Mouse (Mus musculus): ENCODE measurements around the gene Ttc17. TPM values are rescaled to one million over a fixed set of nuclear protein-coding genes. Genes with fewer than 3 reads are reported as not detected.
A peak's percentile ranks its signal among the peaks of the same experiment; 100 is the strongest.

Ttc17 gene
- 100 to 1,000 TPM in 7 of 26 experiments, 10 to 100 TPM in 19; 57.7 to 134 (median 81.6) TPM for total RNA-seq (2018; cell fraction: chromatin; rRNA removed)
- 10 to 100 TPM; 22.0 to 41.1 (median 31.6) TPM for total RNA-seq (2018; cell fraction: cytosol; rRNA removed)
- total RNA-seq (2018; cell fraction: nucleus; rRNA removed): 100 to 1,000 TPM in 1 of 26 experiments, 10 to 100 TPM in 25; 52.4 to 103 (median 68.0) TPM
- 28.1 to 88.1 TPM (median 30.3 TPM) in 3 replicates for polyA plus RNA-seq (2018)

- Histone ChIP-seq H3K4me3 (ENCODE audit: inconsistent target) (peak within 1 kb of the TSS; percentile 80), H3K27ac (peak within 1 kb of the TSS; percentile 72), H3K79me2 (ENCODE audit: inconsistent target) (peaks cover 72% of the 10 kb centered on the region), H3K36me3 (ENCODE audit: inconsistent target) (peaks cover 8% of the 10 kb centered on the region; the same call in 1 of the 2 replicates)
- 1% methylated on average over 67 of the region's 77 CpGs for WGBS (ENCODE audit: missing documents)
These were observed at the start of gene Ttc17 for GRCm38 (mm10) chr2:94406083-94406957. Gene Ttc17, minus strand, starts transcription at chr2:94406689.

DNA sequence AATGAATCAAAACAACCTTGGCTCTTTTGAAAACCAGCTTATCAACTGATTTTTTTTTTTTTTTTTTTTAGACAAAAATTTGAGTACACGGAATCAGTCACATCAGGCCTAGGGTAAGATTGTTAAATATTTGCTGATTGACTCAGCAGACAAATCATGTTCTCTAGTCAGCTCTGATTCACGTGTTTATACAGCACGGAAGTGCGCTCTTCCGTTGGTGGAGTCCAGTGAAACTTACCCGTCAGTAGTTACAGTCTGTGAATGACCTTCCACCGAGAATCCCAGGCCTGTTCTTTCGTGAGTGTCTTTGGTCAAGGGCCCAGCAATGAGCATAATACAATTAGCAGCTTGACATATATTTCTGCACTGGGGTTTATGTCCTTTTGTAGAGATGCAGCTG, 43.2 kb upstream of the Ttc17 start:
- Histone ChIP-seq H3K36me3 (ENCODE audit: inconsistent target) (no peaks in the 10 kb centered on the region), H3K79me2 (ENCODE audit: inconsistent target) (no peaks in the 10 kb centered on the region), H3K27ac (no peak overlapping the region), H3K4me3 (ENCODE audit: inconsistent target) (no peak overlapping the region)
- 89% methylated on average over 8 of the region's 8 CpGs for WGBS (ENCODE audit: missing documents)

- H3K79me2 ChIP-seq (ENCODE audit: inconsistent target): peaks cover 56% of the 10 kb centered on the region
- H3K36me3 ChIP-seq (ENCODE audit: inconsistent target): no peaks in the 10 kb centered on the region
- 1% methylated on average over 10 of the region's 10 CpGs for WGBS (ENCODE audit: missing documents)
- H3K4me3 ChIP-seq (ENCODE audit: inconsistent target): peak overlapping the region; percentile 83
- peak overlapping the region; percentile 55 for H3K27ac ChIP-seq
These were observed 30.5 kb upstream of the Ttc17 start for GRCm38 (mm10) chr2:94436952-94437351.

DNA sequence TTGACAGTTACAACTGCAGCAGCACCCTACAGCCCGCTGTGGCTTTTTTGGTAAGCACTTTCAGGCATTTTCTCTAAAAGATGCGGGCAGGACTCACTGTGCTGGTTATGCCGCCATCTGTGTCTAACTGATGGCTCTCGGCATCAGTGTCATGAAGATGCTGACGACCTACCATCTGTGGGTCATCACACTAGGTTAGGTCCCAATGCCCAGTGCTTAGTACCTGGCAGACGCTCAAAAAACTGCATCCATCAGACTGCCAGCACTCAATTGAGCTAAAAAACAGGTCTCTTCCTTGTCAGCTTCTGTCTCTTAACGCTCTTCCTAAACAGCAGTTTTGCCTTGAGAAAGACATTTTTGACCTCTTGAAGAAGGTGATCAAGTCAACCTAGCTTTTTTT, 29.0 kb upstream of the Ttc17 start:
- Histone ChIP-seq H3K27ac (no peak overlapping the region), H3K4me3 (ENCODE audit: inconsistent target) (no peak overlapping the region), H3K36me3 (ENCODE audit: inconsistent target) (no peaks in the 10 kb centered on the region), H3K79me2 (ENCODE audit: inconsistent target) (peaks cover 71% of the 10 kb centered on the region)
- 91% methylated on average over 7 of the region's 7 CpGs for WGBS (ENCODE audit: missing documents)

DNA sequence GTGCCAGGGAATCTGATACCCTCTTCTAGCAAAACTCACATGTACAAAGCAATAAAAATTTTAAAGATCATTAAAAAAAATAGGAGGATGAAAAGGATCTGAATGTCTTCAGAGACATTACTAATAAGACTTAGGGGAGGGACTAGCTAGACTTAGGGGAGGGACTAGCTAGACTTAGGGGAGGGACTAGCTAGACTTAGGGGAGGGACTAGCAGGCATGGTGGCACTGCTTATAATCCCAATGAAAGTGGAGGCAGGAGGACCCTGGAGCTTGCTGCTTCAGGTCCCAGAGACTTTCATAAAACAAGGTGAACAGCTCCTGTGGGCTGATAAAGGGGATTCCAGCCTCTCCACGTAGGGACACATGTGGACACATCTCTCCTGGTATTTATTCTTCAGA, 28.3 kb upstream of the Ttc17 start:
- Histone ChIP-seq H3K36me3 (ENCODE audit: inconsistent target) (no peaks in the 10 kb centered on the region), H3K27ac (no peak overlapping the region)
- 100% methylated on average over 1 of the region's 1 CpGs for WGBS (ENCODE audit: missing documents)

DNA sequence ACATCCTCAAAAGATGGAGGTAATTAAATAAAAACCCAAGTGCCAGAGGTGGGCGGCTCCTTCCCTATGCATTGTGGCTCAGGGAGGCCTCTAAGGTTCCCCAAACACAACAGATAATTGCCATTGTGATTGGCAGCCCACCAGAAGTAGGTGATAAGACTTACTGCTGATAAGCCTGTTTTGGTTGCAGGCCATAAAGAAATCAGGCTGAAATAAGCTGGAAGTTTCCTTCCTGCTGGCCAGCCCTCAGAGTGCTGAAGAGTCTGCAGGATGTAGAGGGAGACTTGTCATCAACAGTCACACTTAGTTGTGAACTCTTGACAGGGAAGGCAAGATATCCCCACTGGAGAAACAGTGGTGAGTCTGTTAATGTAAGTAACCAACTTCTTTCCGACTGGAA, 25.7 kb upstream of the Ttc17 start:
- H3K36me3 ChIP-seq (ENCODE audit: inconsistent target): peaks cover 14% of the 10 kb centered on the region
- WGBS (ENCODE audit: missing documents): 81% methylated on average over 2 of the region's 2 CpGs
- H3K4me3 ChIP-seq (ENCODE audit: inconsistent target): no peak overlapping the region
- H3K27ac ChIP-seq: no peak overlapping the region
- peaks cover 100% of the 10 kb centered on the region for H3K79me2 ChIP-seq (ENCODE audit: inconsistent target)

More for the DNA sequence above, 28.3 kb upstream of the Ttc17 start:
- H3K4me3 ChIP-seq (ENCODE audit: inconsistent target): no peak overlapping the region
- peaks cover 77% of the 10 kb centered on the region for H3K79me2 ChIP-seq (ENCODE audit: inconsistent target)

- WGBS (ENCODE audit: missing documents): 100% methylated on average over 1 of the region's 1 CpGs
- H3K79me2 ChIP-seq (ENCODE audit: inconsistent target): peaks cover 75% of the 10 kb centered on the region
- H3K4me3 ChIP-seq (ENCODE audit: inconsistent target): no peak overlapping the region
- peaks cover 50% of the 10 kb centered on the region for H3K36me3 ChIP-seq (ENCODE audit: inconsistent target)
- H3K27ac ChIP-seq: no peak overlapping the region
These were observed 22.0 kb upstream of the Ttc17 start for GRCm38 (mm10) chr2:94428456-94428855.

DNA sequence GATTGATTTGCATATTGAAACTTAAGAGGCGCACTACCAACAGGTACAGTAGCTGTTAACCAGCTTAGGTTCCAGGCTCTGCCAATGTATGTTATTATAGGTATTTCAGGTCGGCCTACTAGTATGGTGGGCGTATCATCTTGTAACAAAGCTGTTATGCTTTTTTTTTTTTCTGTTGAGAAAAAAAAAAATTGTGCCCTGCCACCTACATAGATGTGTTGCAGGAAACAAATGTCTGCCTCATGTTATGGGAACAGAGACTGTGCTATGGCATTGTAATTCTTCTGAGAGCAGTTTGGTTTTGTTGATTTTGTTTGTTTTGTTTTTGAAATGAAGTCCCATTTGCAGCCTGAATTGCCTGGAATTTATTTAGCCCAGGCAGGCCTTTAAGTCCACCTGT, 952 bp upstream of the Ttc17 start:
- 23% methylated on average over 3 of the region's 3 CpGs for WGBS (ENCODE audit: missing documents)
- H3K79me2 ChIP-seq (ENCODE audit: inconsistent target): peaks cover 61% of the 10 kb centered on the region
- H3K27ac ChIP-seq: no peak overlapping the region
- H3K4me3 ChIP-seq (ENCODE audit: inconsistent target): peak overlapping the region; percentile 80
- H3K36me3 ChIP-seq (ENCODE audit: inconsistent target): peaks cover 16% of the 10 kb centered on the region; the same call in 1 of the 2 replicates

GRCm38 (mm10) chr2:94407021-94407420, 532 bp upstream of the Ttc17 start:
- Histone ChIP-seq H3K79me2 (ENCODE audit: inconsistent target) (peaks cover 65% of the 10 kb centered on the region), H3K27ac (peak overlapping the region; percentile 43; the same call in 1 of the 2 replicates), H3K36me3 (ENCODE audit: inconsistent target) (peaks cover 15% of the 10 kb centered on the region; the same call in 1 of the 2 replicates), H3K4me3 (ENCODE audit: inconsistent target) (peak overlapping the region; percentile 80)
- under 1% methylated on average over 13 of the region's 13 CpGs for WGBS (ENCODE audit: missing documents)

DNA sequence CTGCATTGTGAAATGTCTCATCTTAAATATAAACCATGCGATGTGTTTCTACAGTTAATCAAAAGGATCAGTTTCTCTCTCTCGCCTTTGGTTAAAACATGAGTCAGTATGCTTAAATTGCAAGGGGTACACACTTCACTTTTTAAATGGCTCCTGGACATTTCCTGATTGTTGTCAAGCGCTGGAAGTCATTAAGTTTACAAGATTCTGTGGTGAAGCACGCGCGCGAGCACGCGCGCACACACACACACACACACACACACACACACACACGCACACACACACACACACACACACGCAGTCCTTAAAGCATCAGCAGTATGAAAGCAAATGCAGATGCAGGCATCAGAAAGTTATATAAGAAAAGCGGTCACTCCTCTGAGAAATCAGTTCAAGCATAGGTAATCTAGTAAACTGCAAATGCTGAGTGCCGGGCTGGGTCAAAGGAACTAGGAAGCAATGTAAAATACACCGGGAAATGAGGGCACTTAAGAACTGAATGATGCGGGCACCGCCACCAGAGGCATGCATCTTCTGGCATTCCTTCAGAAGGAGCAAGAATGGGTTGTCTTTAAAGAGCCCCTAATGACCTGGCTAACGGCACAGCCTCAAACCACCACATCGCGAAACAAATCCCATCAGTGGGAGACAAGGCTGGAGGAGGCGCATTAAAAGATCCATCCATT, 949 bp downstream of the Ttc17 start:
- 0 out of 2 replicates have a peak, but pooled peaks cover under 1% of the 10 kb centered on the region for H3K36me3 ChIP-seq (ENCODE audit: inconsistent target)
- peak overlapping the region; percentile 80 for H3K4me3 ChIP-seq (ENCODE audit: inconsistent target)
- peaks cover 80% of the 10 kb centered on the region for H3K79me2 ChIP-seq (ENCODE audit: inconsistent target)
- WGBS (ENCODE audit: missing documents): 3% methylated on average over 15 of the region's 21 CpGs
- peak overlapping the region; percentile 72 for H3K27ac ChIP-seq

DNA sequence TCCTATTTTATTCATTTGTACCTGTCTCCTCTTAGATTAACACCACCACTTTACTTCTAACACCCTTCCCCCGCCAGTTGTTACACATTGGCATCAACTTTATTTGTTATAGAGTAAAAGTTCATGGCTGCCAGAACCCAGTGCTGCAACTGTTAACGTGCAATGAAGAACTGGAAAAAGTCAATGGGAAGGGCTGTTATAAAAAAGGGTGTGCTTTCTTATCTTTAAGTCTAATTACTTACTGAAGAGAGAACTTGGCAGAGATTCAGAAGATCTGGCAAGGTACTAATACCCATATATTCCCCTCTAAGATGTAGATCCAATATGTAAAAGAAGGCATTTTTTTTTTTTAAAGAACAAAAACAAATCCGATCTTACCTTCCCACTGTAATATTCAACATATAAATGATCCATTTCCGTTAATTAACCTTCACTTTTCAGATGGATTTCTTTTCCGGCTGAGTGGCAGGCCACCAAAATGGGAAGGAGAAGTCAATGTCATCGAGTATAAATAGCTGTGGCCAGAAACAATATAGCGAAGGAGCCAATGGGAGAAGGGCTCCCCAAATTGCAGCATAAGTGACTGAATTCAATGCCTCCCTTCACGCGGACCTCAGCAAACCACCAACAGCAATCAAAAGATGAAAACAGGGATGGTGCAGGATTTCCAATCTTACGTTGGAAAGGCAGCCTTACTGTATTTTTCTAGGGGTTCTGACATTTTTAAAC, 1.8 kb downstream of the Ttc17 start:
- H3K4me3 ChIP-seq (ENCODE audit: inconsistent target): peak overlapping the region; percentile 80
- no peaks in the 10 kb centered on the region for H3K36me3 ChIP-seq (ENCODE audit: inconsistent target)
- peaks cover 82% of the 10 kb centered on the region for H3K79me2 ChIP-seq (ENCODE audit: inconsistent target)
- WGBS (ENCODE audit: missing documents): 23% methylated on average over 10 of the region's 10 CpGs
- peak overlapping the region; percentile 72 for H3K27ac ChIP-seq

DNA sequence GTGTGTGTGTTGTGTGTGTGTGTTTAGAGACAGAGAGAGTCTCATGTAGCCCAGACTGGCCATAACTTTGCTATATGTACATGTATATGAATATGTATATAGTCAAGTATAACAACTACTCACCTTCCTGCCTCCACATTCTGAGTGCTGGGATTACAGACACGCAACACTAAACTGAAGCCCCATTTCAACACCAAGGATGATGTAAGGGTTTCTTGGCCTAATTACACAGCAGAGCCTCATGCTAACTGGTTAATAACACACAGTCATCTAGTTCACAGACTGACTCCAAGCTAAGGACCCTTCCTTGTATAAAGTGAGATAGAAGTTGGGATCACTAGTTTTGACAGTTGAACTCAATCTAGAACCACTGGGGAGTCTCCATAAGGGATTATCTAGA, 3.9 kb downstream of the Ttc17 start:
- Histone ChIP-seq H3K27ac (no peak overlapping the region), H3K4me3 (ENCODE audit: inconsistent target) (no peak overlapping the region), H3K36me3 (ENCODE audit: inconsistent target) (no peaks in the 10 kb centered on the region), H3K79me2 (ENCODE audit: inconsistent target) (peaks cover 86% of the 10 kb centered on the region)
- 70% methylated on average over 1 of the region's 1 CpGs for WGBS (ENCODE audit: missing documents)

DNA sequence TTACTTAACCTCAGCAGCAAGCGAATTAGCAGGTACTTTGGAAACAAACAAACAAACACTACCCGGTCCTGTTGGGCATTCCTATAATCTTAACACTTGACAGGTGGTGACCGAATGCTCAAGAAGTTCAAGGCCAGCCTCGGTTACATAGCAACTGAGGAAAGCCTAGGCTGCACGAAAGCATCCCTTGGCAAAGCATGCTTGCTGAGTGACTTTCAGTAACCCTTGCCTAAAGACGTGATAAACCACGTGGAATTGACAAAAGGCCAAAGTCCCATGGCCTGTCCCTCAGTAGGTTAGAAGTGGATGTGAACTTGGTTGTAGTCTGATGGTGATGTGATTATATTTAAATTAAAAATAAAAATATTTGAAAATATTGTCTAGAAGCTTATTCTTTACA, 4.4 kb downstream of the Ttc17 start:
- 99% methylated on average over 6 of the region's 7 CpGs for WGBS (ENCODE audit: missing documents)
- Histone ChIP-seq H3K27ac (no peak overlapping the region), H3K36me3 (ENCODE audit: inconsistent target) (no peaks in the 10 kb centered on the region), H3K79me2 (ENCODE audit: inconsistent target) (peaks cover 86% of the 10 kb centered on the region), H3K4me3 (ENCODE audit: inconsistent target) (no peak overlapping the region)

GRCm38 (mm10) chr2:94401006-94401405, 5.5 kb downstream of the Ttc17 start:
- no peaks in the 10 kb centered on the region for H3K36me3 ChIP-seq (ENCODE audit: inconsistent target)
- no peak overlapping the region for H3K4me3 ChIP-seq (ENCODE audit: inconsistent target)
- peaks cover 94% of the 10 kb centered on the region for H3K79me2 ChIP-seq (ENCODE audit: inconsistent target)
- WGBS (ENCODE audit: missing documents): 86% methylated on average over 3 of the region's 3 CpGs
- no peak overlapping the region for H3K27ac ChIP-seq

Measured in macrophage (primary cell).